Mouse (Mus musculus): ENCODE data around the gene Apoa4. TPM values are rescaled to one million over a fixed set of nuclear protein-coding genes. Genes with fewer than 3 reads are reported as not detected.

Apoa4 gene
- 2.5 TPM for polyA plus RNA-seq (2014; fragmentation: Illumina TruSeq; extraction: RNeasy Lipid Tissue Mini Kit (QIAGEN cat#74804); ENCODE audit: low read depth, low replicate concordance)

GRCm38 (mm10) chr9:46240526-46241153, at the start of gene Apoa4:
TSS of gene Apoa4 (plus strand) at chr9:46240696.

GRCm38 (mm10) chr9:46228491-46228890, 12.0 kb upstream of the Apoa4 start, which contains the start of gene Apoa1:
TSS of gene Apoa1 (plus strand) at chr9:46228580.

DNA sequence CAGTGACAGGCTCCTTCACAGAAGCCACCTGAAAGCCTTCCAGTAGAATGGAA, 5.1 kb upstream of the Apoa4 start, which contains the start of gene Apoc3:
Apoc3 (minus strand) TSS at position 41 of the 53 bp plus-strand sequence.

DNA sequence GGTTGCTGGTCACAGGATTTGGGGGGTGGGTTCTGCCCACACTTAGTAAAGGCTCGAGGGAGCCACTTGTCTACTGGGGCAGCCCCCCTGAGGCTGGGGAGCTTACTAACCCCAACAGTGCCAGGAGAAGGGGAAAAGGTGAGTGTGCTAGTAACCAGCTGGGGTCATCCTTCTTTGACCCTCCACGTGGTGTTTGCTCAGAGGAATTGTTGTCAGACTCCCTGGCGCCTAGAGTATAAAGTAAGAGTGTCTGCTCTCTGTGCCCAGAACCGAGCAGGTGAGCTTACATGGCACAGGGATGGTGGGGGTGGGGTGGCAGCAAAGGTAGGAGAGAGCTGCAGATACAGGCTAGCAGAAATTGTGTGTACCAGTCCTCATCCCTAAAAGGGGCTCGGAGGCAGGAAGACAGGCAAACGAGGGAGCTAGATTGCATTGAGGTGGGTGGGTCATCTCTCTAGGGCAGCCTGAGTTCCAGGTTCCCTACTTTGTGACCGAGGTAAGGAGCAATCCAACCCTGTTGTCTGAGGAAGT, 27.9 kb downstream of the Apoa4 start, which contains the start of gene Apoa5:
Apoa5 (plus strand) TSS at position 291 of the 531 bp plus-strand sequence.

DNA sequence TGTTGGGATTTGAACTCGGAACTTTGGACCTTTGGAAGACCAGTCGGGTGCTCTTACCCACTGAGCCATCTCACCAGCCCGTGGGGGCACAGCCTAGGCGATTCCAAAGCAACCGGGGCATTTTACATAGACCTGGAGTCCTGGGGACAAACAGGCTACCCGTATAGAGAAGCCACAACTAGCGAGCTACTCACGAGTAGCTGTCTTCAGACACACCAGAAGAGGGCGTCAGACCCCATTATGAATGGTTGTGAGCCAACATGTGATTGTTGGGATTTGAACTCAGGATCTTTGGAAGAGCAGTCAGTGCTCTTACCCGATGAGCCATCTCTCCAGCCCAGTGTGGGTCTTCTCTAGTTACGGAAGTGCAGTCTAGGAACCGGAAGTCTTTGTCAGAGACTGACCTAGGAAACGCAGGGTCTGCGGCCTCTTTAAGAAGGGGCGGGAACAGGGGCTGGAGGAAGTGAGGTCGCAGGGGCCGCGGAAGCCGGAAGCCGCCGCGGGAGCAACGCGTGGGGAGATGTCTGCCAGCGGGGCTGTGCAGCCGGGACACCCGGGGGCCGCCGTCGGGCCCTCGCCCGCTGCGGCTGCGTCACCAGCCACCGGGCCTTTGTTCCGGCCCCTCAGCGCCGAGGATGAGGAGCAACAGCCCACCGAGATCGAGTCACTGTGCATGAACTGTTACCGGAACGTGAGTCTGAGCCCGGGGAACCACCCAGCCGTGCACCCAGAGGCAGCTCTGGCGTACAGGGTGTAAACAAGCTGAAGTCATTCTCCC, 32.4 kb downstream of the Apoa4 start, which contains the start of gene Zpr1:
Zpr1 (plus strand) TSS at position 388 of the 778 bp plus-strand sequence.

DNA sequence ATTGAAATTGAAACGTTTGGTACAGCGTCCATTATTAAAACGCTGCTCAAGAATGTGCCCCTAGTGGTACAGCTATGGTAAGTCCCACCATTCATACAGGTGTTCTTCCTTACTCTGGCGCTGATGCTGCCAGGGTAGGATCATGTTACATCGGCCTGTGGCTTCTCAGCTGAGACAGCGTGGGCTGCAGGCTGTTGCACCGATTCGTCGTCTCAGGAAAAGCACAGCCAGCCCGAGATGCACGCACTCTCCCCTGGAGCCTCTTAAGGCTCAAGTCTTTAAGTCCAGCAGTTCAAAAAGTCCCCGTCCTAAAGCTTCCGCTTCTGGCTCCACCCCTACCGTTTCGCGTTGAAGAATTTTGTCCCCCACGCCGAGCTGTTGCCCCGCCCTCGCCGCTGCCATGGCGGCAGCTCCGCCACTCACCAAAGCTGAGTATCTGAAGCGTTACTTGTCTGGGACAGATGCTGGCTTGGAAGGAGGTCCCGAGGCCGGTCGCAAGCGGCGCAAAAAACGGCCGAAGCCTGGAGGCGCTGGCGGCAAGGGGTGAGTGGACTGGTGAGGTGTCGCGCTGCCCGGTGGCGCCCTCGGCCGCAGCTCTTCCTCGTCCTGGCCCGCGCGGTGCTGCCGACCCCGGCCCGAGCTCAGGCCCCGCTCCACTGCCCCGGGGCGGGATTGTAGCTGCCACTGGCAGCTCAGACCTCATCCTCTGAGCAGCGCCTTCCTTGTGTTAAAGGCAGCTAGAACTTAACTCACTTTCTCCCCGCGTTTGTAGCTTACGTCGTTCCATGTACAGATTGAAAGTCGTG, 42.3 kb downstream of the Apoa4 start, which contains the start of gene Bud13:
Bud13 (plus strand) TSS at position 378 of the 806 bp plus-strand sequence.

Other genes starting within 250 kb of the Apoa4 start
- gene Pafah1b2, start 228.0 kb upstream of the Apoa4 start, polyA plus RNA-seq (2014; fragmentation: Illumina TruSeq; extraction: RNeasy Lipid Tissue Mini Kit (QIAGEN cat#74804); ENCODE audit: low read depth, low replicate concordance): 31.4 TPM
- 47.0 TPM for gene Sik3, start 227.9 kb upstream of the Apoa4 start, polyA plus RNA-seq (2014; fragmentation: Illumina TruSeq; extraction: RNeasy Lipid Tissue Mini Kit (QIAGEN cat#74804); ENCODE audit: low read depth, low replicate concordance)
- gene Apoa1, start 12.1 kb upstream of the Apoa4 start, polyA plus RNA-seq (2014; fragmentation: Illumina TruSeq; extraction: RNeasy Lipid Tissue Mini Kit (QIAGEN cat#74804); ENCODE audit: low read depth, low replicate concordance): 4.9 TPM
- gene Apoc3, start 5.1 kb upstream of the Apoa4 start, polyA plus RNA-seq (2014; fragmentation: Illumina TruSeq; extraction: RNeasy Lipid Tissue Mini Kit (QIAGEN cat#74804); ENCODE audit: low read depth, low replicate concordance): 4.7 TPM
- gene Apoa5, start 27.9 kb downstream of the Apoa4 start, polyA plus RNA-seq (2014; fragmentation: Illumina TruSeq; extraction: RNeasy Lipid Tissue Mini Kit (QIAGEN cat#74804); ENCODE audit: low read depth, low replicate concordance): 0.37 TPM
- 23.6 TPM for gene Zpr1, start 32.4 kb downstream of the Apoa4 start, polyA plus RNA-seq (2014; fragmentation: Illumina TruSeq; extraction: RNeasy Lipid Tissue Mini Kit (QIAGEN cat#74804); ENCODE audit: low read depth, low replicate concordance)
- 7.0 TPM for gene Bud13, start 42.3 kb downstream of the Apoa4 start, polyA plus RNA-seq (2014; fragmentation: Illumina TruSeq; extraction: RNeasy Lipid Tissue Mini Kit (QIAGEN cat#74804); ENCODE audit: low read depth, low replicate concordance)
- gene 4931429L15Rik, start 79.3 kb downstream of the Apoa4 start, polyA plus RNA-seq (2014; fragmentation: Illumina TruSeq; extraction: RNeasy Lipid Tissue Mini Kit (QIAGEN cat#74804); ENCODE audit: low read depth, low replicate concordance): not detected